Mouse (Mus musculus) thymus, postnatal 36 days (tissue): ENCODE data around the gene Luzp2.
"Not testable (repeated sequence)": the region's sequence is repeated elsewhere in the genome, so short reads cannot be mapped to it uniquely, and the experiment has no call there.

Experiments
- DNase-seq, 2 experiments: peaks; one replicate each; pipeline ENCODE4 v3.0.0; 2022; ENCODE audit warnings: mixed read lengths in 2 of 2

Luzp2 gene

GRCm38 (mm10) chr7:55009173-55009771, 174.0 kb downstream of the Luzp2 start:
- no peak for DNase-seq

- DNase-seq: not testable (repeated sequence)
Measured at GRCm38 (mm10) chr7:55133850-55134249, 298.6 kb downstream of the Luzp2 start.

GRCm38 (mm10) chr7:55188927-55189326, 353.6 kb downstream of the Luzp2 start:
- no peak for DNase-seq

- DNase-seq: no peak
Measured at GRCm38 (mm10) chr7:55189496-55189895, 354.2 kb downstream of the Luzp2 start.

GRCm38 (mm10) chr7:55190655-55191054, 355.4 kb downstream of the Luzp2 start:
- DNase-seq: no peak

GRCm38 (mm10) chr7:55198806-55199205, 363.5 kb downstream of the Luzp2 start:
- no peak for DNase-seq

GRCm38 (mm10) chr7:55222997-55223396, 387.7 kb downstream of the Luzp2 start:
- DNase-seq: no peak

GRCm38 (mm10) chr7:55229407-55229806, 394.1 kb downstream of the Luzp2 start:
- no peak for DNase-seq
